Mouse (Mus musculus) cerebellum, adult 2 months (tissue): ENCODE measurements around the gene Nadk2. TPM values are rescaled to one million over a fixed set of nuclear protein-coding genes. Genes with fewer than 3 reads are reported as not detected.

Source experiments
- DNase-seq, 2 experiments: peaks; one replicate each; pipeline ENCODE4 v3.0.0; 2021
- H3K27ac ChIP-seq: fragments of 200-500 bp; 2 replicates; pipeline ENCODE4 v1.5.1; 2012; ENCODE audit warnings: low read length, control low read depth, inconsistent platforms; ENCODE audit not compliant: insufficient read depth
- H3K27me3 ChIP-seq: fragments of 200-500 bp; 2 replicates; pipeline ENCODE4 v1.6.1; 2012; ENCODE audit warnings: inconsistent platforms, mild to moderate bottlenecking, low read length, moderate library complexity; ENCODE audit not compliant: control insufficient read depth, insufficient read depth
- H3K4me1 ChIP-seq: fragments of 200-500 bp; 2 replicates; pipeline ENCODE4 v1.6.1; 2011; ENCODE audit warnings: low read length; ENCODE audit not compliant: control insufficient read depth, insufficient read depth
- H3K4me3 ChIP-seq: fragments of 200-500 bp; replicated peaks from 2 replicates; pipeline ENCODE3; 2011; ENCODE audit warnings: mild to moderate bottlenecking, low read depth, low read length, control low read depth; ENCODE audit not compliant: insufficient read depth
- CTCF ChIP-seq: fragments of 200-500 bp; IDR thresholded peaks from 2 replicates; pipeline ENCODE4 v1.5.1; 2011; ENCODE audit warnings: low read depth, mild to moderate bottlenecking, control low read depth, low read length, moderate library complexity, borderline replicate concordance; ENCODE audit not compliant: insufficient read depth
- POLR2A ChIP-seq: fragments of 200-500 bp; IDR thresholded peaks from 2 replicates; pipeline ENCODE4 v1.6.1; 2011; ENCODE audit warnings: low read length, control low read depth, borderline replicate concordance; ENCODE audit not compliant: insufficient read depth
- WGBS: fragments of 180-500 bp; shearing (Covaris S2); methylation state at CpG from one replicate; pipeline ENCODE4 v1.1.7; 2018; 5-methylcytosine and 5-hydroxymethylcytosine counted together
- polyA plus RNA-seq: library from polyadenylated mRNA; depleted of rRNA; stranded (reverse); fragments of >200 nt; gene quantifications from 2 replicates; pipeline ENCODE4 v1.2.3, GENCODE M21; 2012

Gene Nadk2
- polyA plus RNA-seq, 1 experiment, result 60.8 TPM

DNA sequence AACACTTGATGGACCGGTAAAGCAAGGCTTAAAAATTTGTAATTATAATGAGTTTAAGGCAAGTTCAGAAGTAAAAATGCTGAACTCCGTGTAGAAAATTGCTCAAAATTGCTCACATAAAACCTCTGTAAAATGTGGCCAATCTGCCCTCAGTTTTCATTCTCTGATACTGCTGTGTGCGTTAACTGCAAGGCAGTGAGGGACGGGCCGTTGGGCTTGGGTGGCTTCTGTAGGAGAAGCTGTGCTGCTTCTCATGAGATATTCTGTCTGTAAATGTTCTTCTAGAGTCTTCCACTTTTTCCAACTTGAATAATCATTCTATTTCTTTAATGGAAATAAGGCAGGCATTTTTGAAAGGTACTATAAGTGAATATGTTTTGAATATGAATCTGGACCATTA, 8.6 kb downstream of the Nadk2 start:
- no peaks in the 10 kb centered on the region for H3K27me3 ChIP-seq
- no peak overlapping the region for H3K27ac ChIP-seq
- H3K4me3 ChIP-seq, result no peak overlapping the region
- H3K4me1 ChIP-seq, result no peaks in the 10 kb centered on the region; the same call in none of the 2 replicates
- no peak for DNase-seq
- WGBS, result 75% methylated on average over 5 of the region's 5 CpGs
- TF ChIP-seq POLR2A (no peak), CTCF (no peak)

DNA sequence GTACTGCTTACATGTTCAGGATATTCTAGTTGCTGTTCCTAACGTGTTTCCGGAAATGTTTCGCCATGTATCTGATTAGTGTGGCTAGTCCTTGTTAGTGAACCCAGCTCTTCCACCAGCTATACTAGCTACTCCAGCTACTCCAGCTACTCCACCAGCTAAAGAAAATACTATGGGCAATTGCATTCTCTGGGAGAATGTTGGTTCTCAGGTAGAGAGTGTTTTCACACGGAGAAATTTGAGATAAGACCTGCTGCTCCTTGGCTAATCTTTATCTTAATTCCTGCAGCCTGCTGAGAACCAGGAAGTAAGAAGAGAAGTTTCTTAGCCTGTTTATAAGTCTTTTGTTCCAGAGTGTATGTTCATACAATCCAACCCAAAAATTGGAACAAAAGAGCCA, 9.1 kb downstream of the Nadk2 start:
- 78% methylated on average over 4 of the region's 4 CpGs for whole genome bisulfite sequencing
- H3K27ac ChIP-seq, result no peak overlapping the region

DNA sequence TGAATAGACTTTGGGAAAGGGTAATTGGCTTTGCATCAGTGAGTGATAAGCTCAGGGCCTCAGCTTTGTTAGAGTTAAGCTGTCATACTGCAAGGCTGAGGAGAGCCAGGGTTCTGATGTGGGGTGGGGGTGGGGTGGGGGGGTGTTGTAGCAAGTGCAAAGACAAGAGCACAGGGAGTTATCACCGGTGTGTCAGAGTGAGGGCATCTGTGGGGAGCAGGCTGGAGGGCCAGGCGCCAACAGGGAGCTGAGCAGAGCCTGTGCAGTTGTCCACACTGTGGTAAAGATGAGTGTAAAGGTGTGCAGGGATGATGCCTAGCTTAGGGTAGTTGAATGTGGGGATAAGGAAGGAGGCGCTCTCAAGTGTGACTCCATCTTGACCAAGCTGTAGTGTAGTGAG, 10.2 kb downstream of the Nadk2 start:
- no peak overlapping the region for H3K4me3 ChIP-seq
- no peaks in the 10 kb centered on the region; the same call in 1 of the 2 replicates for H3K4me1 ChIP-seq
- H3K27ac ChIP-seq, result no peak overlapping the region
- 62% methylated on average over 3 of the region's 3 CpGs for WGBS
- DNase-seq, result no peak
- no peaks in the 10 kb centered on the region for H3K27me3 ChIP-seq
- TF ChIP-seq POLR2A (no peak), CTCF (no peak)

More for the DNA sequence above, 9.1 kb downstream of the Nadk2 start:
- TF ChIP-seq POLR2A (no peak), CTCF (no peak)
- H3K27me3 ChIP-seq, result no peaks in the 10 kb centered on the region
- H3K4me3 ChIP-seq, result no peak overlapping the region
- DNase-seq, result no peak
- H3K4me1 ChIP-seq, result no peaks in the 10 kb centered on the region; the same call in 1 of the 2 replicates

DNA sequence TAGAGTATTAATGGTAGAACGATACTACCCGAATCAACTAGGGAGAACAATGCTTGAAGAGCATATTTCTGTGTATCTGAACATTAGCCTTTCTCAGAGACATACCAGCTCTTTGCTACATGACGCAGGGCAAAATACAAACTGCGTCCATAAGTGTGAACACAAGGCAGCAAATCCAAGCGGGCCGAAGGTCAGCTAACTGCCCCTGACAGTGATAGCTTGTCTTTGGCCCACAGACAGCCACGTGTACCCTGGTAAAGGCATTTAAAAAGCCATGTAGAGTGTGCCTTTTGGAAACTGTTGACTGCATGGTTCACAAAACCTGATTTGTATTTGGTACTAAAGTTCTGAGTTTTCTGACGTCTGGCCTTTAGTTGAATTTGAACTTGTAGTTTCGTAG, 11.7 kb downstream of the Nadk2 start:
- Histone ChIP-seq H3K4me3 (no peak overlapping the region), H3K4me1 (no peaks in the 10 kb centered on the region; the same call in 1 of the 2 replicates), H3K27me3 (no peaks in the 10 kb centered on the region), H3K27ac (no peak overlapping the region)
- DNase-seq, result no peak
- 90% methylated on average over 9 of the region's 9 CpGs for WGBS
- TF ChIP-seq POLR2A, result no peak
- no peak for TF ChIP-seq CTCF

DNA sequence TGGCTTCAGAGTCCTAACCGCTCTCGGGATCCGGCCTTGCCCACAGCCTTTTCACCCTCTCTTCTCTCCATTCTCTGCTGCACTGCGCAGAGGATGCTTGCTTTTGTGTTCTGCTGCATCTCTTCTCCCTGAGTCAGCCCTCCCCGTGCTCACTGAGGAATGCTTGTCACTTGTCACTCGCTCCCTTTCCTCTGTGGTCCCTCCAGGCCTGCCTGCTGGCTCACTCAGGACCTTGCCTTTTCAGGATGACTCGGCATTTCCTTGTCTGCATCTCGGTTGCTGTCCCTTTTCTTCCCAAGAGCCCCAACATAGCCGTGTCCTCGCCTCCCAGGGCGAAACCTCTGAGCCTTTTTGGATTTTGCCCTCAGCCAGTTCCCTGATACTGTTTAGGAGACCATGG, 15.8 kb downstream of the Nadk2 start:
- H3K27ac ChIP-seq, result no peak overlapping the region
- TF ChIP-seq POLR2A, result no peak
- no peak for TF ChIP-seq CTCF

DNA sequence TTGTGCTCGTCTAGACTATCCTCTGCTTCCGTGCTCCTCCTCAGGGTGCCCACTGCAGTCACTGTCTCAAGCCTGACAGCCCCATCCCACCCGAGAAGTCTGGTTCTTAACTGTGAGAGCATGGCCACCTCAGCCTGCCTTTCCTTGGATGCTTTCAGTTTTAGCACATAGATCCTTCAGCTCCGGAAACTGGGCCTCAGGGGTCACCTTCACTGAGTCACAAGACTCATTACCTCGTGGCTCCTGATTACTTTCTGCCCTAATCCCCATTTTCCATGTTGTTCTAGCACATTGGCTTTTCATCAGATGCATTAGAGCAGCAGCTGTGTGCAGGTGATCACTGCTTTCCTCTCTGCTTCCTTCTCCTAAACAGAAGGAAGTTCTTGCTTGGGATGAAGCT, 16.4 kb downstream of the Nadk2 start:
- H3K4me1 ChIP-seq, result no peaks in the 10 kb centered on the region
- H3K4me3 ChIP-seq, result no peak overlapping the region
- TF ChIP-seq POLR2A, result no peak
- TF ChIP-seq CTCF, result no peak
- H3K27me3 ChIP-seq, result no peaks in the 10 kb centered on the region
- no peak for DNase-seq
- H3K27ac ChIP-seq, result no peak overlapping the region
- WGBS, result 82% methylated on average over 5 of the region's 5 CpGs

More for the DNA sequence above, 15.8 kb downstream of the Nadk2 start:
- Histone ChIP-seq H3K27me3 (no peaks in the 10 kb centered on the region), H3K4me3 (no peak overlapping the region), H3K4me1 (no peaks in the 10 kb centered on the region)
- 58% methylated on average over 11 of the region's 11 CpGs for WGBS
- DNase-seq, result no peak

DNA sequence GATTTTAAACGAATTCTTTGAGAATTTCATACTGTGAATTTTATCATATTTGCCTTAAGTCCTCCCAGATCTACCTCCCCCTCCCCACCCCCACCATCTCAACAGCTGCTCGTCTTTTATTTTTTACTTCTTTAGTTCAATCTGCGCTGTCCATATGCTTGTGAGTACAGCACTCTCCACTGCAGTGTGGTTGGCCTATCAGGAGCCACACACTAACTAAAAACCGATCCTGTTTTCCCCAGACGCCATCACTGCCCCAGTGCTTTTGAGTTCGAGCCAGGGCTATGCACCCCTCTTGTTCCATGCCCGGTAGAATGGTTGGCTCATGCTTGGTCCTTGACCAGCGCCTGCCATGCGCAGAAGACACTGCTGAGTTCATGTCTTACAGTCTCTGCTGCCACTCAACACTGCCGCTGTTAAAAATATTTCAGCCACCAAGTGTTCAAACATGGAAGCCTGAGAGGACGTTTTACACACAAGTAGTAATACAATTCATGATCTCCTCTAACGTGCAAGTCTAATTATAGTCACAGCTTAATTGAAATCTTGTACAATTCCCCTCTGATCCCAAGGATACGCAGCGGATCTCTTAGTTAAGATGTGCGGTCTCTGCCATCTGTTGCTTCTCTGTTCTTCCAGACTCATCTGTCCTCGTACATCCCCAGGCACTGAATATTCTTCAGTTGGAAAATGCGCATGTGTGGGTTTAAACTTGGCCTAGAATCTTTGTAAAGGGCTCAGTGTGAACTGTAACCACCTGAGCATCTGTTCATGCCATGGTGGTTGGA, 17.0 kb downstream of the Nadk2 start:
- 54% methylated on average over 17 of the region's 17 CpGs for WGBS
- Histone ChIP-seq H3K27me3 (no peaks in the 10 kb centered on the region), H3K4me3 (no peak overlapping the region), H3K4me1 (no peaks in the 10 kb centered on the region), H3K27ac (no peak overlapping the region)
- no peak for DNase-seq
- no peak for TF ChIP-seq CTCF
- TF ChIP-seq POLR2A, result no peak

DNA sequence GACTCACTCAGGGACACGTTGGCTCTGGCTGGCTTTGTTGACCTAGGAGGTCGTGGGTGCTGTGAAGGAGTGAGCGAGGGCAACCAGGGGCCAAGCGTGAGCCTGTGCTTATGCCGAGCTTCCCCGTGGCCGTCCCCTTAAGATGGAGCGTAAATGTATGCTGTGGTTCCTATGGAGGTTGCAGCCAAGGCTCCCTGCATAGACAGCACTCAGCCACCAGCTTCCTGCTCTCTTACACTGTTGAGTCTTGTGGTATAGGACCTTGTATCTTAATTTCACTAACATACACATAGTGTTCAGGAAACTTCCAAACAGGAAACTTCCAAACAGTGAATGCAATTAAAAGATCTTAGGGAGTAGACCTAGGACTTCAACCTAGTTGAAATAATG, 17.6 kb downstream of the Nadk2 start:
- TF ChIP-seq POLR2A (no peak), CTCF (no peak)
- no peak for DNase-seq
- Histone ChIP-seq H3K4me3 (no peak overlapping the region), H3K27me3 (no peaks in the 10 kb centered on the region), H3K27ac (no peak overlapping the region), H3K4me1 (no peaks in the 10 kb centered on the region)
- 64% methylated on average over 8 of the region's 8 CpGs for WGBS
